Mouse (Mus musculus): ENCODE results near the gene Spata32. TPM values are rescaled to one million over a fixed set of nuclear protein-coding genes. Genes with fewer than 3 reads are reported as not detected.

The Spata32 gene
- polyA plus RNA-seq, 1 experiment from 2014 or later, result 0.15 TPM

GRCm38 (mm10) chr11:103197340-103197739 lies 20.9 kb downstream of the Spata32 start:
- ATAC-seq (replicated peaks), result no peak
- Histone ChIP-seq H3K9ac (replicated peaks) (no peak overlapping the region), H3K27me3 (peaks cover 57% of the 10 kb centered on the region), H3K27ac (replicated peaks) (no peak overlapping the region), H3K36me3 (no peaks in the 10 kb centered on the region), H3K4me3 (no peak overlapping the region), H3K9me3 (no peaks in the 10 kb centered on the region), H3K4me1 (peaks cover 43% of the 10 kb centered on the region), H3K4me2 (replicated peaks) (no peak overlapping the region)
- WGBS, result 88% methylated on average over 4 of the region's 4 CpGs

GRCm38 (mm10) chr11:103195656-103196055 lies 22.6 kb downstream of the Spata32 start:
- WGBS, result 78% methylated on average over 5 of the region's 5 CpGs
- Histone ChIP-seq H3K4me1 (peaks cover 32% of the 10 kb centered on the region), H3K36me3 (no peaks in the 10 kb centered on the region), H3K4me3 (no peak overlapping the region), H3K4me2 (replicated peaks) (no peak overlapping the region), H3K27ac (replicated peaks) (no peak overlapping the region), H3K9me3 (no peaks in the 10 kb centered on the region), H3K27me3 (peaks cover 73% of the 10 kb centered on the region), H3K9ac (replicated peaks) (no peak overlapping the region)
- no peak for ATAC-seq (replicated peaks)

- Histone ChIP-seq H3K27me3 (peaks cover 77% of the 10 kb centered on the region), H3K9ac (replicated peaks) (no peak overlapping the region), H3K4me1 (peaks cover 32% of the 10 kb centered on the region), H3K36me3 (no peaks in the 10 kb centered on the region), H3K4me2 (replicated peaks) (no peak overlapping the region), H3K27ac (replicated peaks) (no peak overlapping the region), H3K9me3 (no peaks in the 10 kb centered on the region), H3K4me3 (no peak overlapping the region)
- WGBS, result 84% methylated on average over 18 of the region's 18 CpGs
- no peak for ATAC-seq (replicated peaks)
Observed at GRCm38 (mm10) chr11:103195236-103195635, 23.0 kb downstream of the Spata32 start.

- Histone ChIP-seq H3K4me3 (no peak overlapping the region), H3K9me3 (no peaks in the 10 kb centered on the region), H3K27ac (replicated peaks) (no peak overlapping the region), H3K4me2 (replicated peaks) (no peak overlapping the region), H3K4me1 (peaks cover 19% of the 10 kb centered on the region), H3K9ac (replicated peaks) (no peak overlapping the region), H3K36me3 (no peaks in the 10 kb centered on the region), H3K27me3 (peaks cover 72% of the 10 kb centered on the region)
- WGBS, result 28% methylated on average over 9 of the region's 9 CpGs
- no peak for ATAC-seq (replicated peaks)
Observed at GRCm38 (mm10) chr11:103193825-103194168, 24.4 kb downstream of the Spata32 start.

- H3K9me3 ChIP-seq, result no peaks in the 10 kb centered on the region
- peaks cover 69% of the 10 kb centered on the region for H3K27me3 ChIP-seq
- peaks cover 13% of the 10 kb centered on the region for H3K4me1 ChIP-seq
- WGBS, result 4% methylated on average over 43 of the region's 44 CpGs
- H3K9ac ChIP-seq (replicated peaks), result peak overlapping the region; percentile 41
- no peaks in the 10 kb centered on the region for H3K36me3 ChIP-seq
- ATAC-seq (replicated peaks), result peak; percentile 56
- H3K27ac ChIP-seq (replicated peaks), result no peak overlapping the region
- peak overlapping the region; percentile 53 for H3K4me2 ChIP-seq (replicated peaks)
- H3K4me3 ChIP-seq, result peak overlapping the region; percentile 35
Observed at GRCm38 (mm10) chr11:103192956-103193824, 25.0 kb downstream of the Spata32 start.

GRCm38 (mm10) chr11:103192230-103192955 lies 25.8 kb downstream of the Spata32 start:
- Histone ChIP-seq H3K4me2 (replicated peaks) (peak overlapping the region; percentile 53), H3K27ac (replicated peaks) (no peak overlapping the region), H3K27me3 (peaks cover 64% of the 10 kb centered on the region), H3K4me1 (peaks cover 12% of the 10 kb centered on the region), H3K4me3 (peak overlapping the region; percentile 35), H3K9ac (replicated peaks) (peak overlapping the region; percentile 41), H3K9me3 (no peaks in the 10 kb centered on the region), H3K36me3 (no peaks in the 10 kb centered on the region)
- no peak for ATAC-seq (replicated peaks)
- 17% methylated on average over 28 of the region's 28 CpGs for WGBS

GRCm38 (mm10) chr11:103184891-103185290 lies 33.3 kb downstream of the Spata32 start:
- H3K27me3 ChIP-seq, result no peaks in the 10 kb centered on the region
- ATAC-seq (replicated peaks), result no peak
- no peaks in the 10 kb centered on the region for H3K4me1 ChIP-seq
- H3K4me3 ChIP-seq, result no peak overlapping the region
- H3K9me3 ChIP-seq, result no peaks in the 10 kb centered on the region
- WGBS, result 40% methylated on average over 2 of the region's 2 CpGs
- H3K4me2 ChIP-seq (replicated peaks), result no peak overlapping the region
- H3K9ac ChIP-seq (replicated peaks), result no peak overlapping the region
- no peaks in the 10 kb centered on the region for H3K36me3 ChIP-seq
- no peak overlapping the region for H3K27ac ChIP-seq (replicated peaks)

- no peak for ATAC-seq (replicated peaks)
- Histone ChIP-seq H3K27ac (replicated peaks) (no peak overlapping the region), H3K9me3 (no peaks in the 10 kb centered on the region), H3K4me2 (replicated peaks) (no peak overlapping the region), H3K36me3 (no peaks in the 10 kb centered on the region), H3K4me1 (no peaks in the 10 kb centered on the region), H3K4me3 (no peak overlapping the region), H3K9ac (replicated peaks) (no peak overlapping the region), H3K27me3 (no peaks in the 10 kb centered on the region)
- 79% methylated on average over 3 of the region's 3 CpGs for whole genome bisulfite sequencing
Observed at GRCm38 (mm10) chr11:103181911-103182310, 36.3 kb downstream of the Spata32 start.

GRCm38 (mm10) chr11:103181349-103181748 lies 36.9 kb downstream of the Spata32 start:
- Histone ChIP-seq H3K4me1 (no peaks in the 10 kb centered on the region), H3K9me3 (no peaks in the 10 kb centered on the region), H3K4me2 (replicated peaks) (no peak overlapping the region), H3K9ac (replicated peaks) (no peak overlapping the region), H3K27me3 (no peaks in the 10 kb centered on the region), H3K36me3 (no peaks in the 10 kb centered on the region), H3K27ac (replicated peaks) (no peak overlapping the region), H3K4me3 (no peak overlapping the region)
- no peak for ATAC-seq (replicated peaks)
- 80% methylated on average over 9 of the region's 9 CpGs for WGBS

GRCm38 (mm10) chr11:103180426-103180825 lies 37.8 kb downstream of the Spata32 start:
- WGBS, result 65% methylated on average over 1 of the region's 1 CpGs
- no peaks in the 10 kb centered on the region for H3K36me3 ChIP-seq
- H3K27me3 ChIP-seq, result no peaks in the 10 kb centered on the region
- H3K4me1 ChIP-seq, result no peaks in the 10 kb centered on the region
- no peak overlapping the region for H3K27ac ChIP-seq (replicated peaks)
- no peaks in the 10 kb centered on the region for H3K9me3 ChIP-seq
- no peak overlapping the region for H3K4me2 ChIP-seq (replicated peaks)
- no peak for ATAC-seq (replicated peaks)
- H3K4me3 ChIP-seq, result no peak overlapping the region
- no peak overlapping the region for H3K9ac ChIP-seq (replicated peaks)

GRCm38 (mm10) chr11:103178748-103179147 lies 39.5 kb downstream of the Spata32 start:
- Histone ChIP-seq H3K4me3 (no peak overlapping the region), H3K9ac (replicated peaks) (no peak overlapping the region), H3K4me2 (replicated peaks) (no peak overlapping the region), H3K36me3 (no peaks in the 10 kb centered on the region), H3K4me1 (no peaks in the 10 kb centered on the region), H3K27me3 (no peaks in the 10 kb centered on the region), H3K9me3 (no peaks in the 10 kb centered on the region), H3K27ac (replicated peaks) (no peak overlapping the region)
- ATAC-seq (replicated peaks), result no peak
- WGBS, result 90% methylated on average over 8 of the region's 8 CpGs

- ATAC-seq (replicated peaks), result no peak
- no peak overlapping the region for H3K4me2 ChIP-seq (replicated peaks)
- no peak overlapping the region for H3K9ac ChIP-seq (replicated peaks)
- no peaks in the 10 kb centered on the region for H3K36me3 ChIP-seq
- WGBS, result 78% methylated on average over 15 of the region's 15 CpGs
- peaks cover 5% of the 10 kb centered on the region; the same call in 1 of the 2 replicates for H3K27me3 ChIP-seq
- no peak overlapping the region for H3K27ac ChIP-seq (replicated peaks)
- no peaks in the 10 kb centered on the region for H3K4me1 ChIP-seq
- no peaks in the 10 kb centered on the region for H3K9me3 ChIP-seq
- H3K4me3 ChIP-seq, result no peak overlapping the region
Observed at GRCm38 (mm10) chr11:103177815-103178485, 40.3 kb downstream of the Spata32 start.

Data from forebrain, embryonic 15.5 days (tissue).